Mouse (Mus musculus) CH12.LX (cell line): Measurements from ENCODE around the gene Ttc19. TPM values are rescaled to one million over a fixed set of nuclear protein-coding genes. Genes with fewer than 3 reads are reported as not detected.

Experiments
- DNase-seq: peaks from one replicate; pipeline ENCODE4 v3.0.0-alpha.2; 2013; ENCODE audit errors: extremely low read depth
- H3K27ac ChIP-seq: 2 replicates; pipeline ENCODE4 v1.5.1; 2012; ENCODE audit warnings: low read depth, mild to moderate bottlenecking, control low read depth, moderate library complexity; ENCODE audit not compliant: insufficient read depth
- H3K27me3 ChIP-seq: replicated peaks from 2 replicates; pipeline ENCODE3; 2012; ENCODE audit warnings: inconsistent platforms
- H3K36me3 ChIP-seq, 2 experiments: replicated peaks in 1 of 2; 2 replicates each; pipeline versions ENCODE3 to v1.6.1; 2012; ENCODE audit warnings: inconsistent platforms in 1 of 2, low read length in 1 of 2, mild to moderate bottlenecking in 1 of 2, mixed read lengths in 1 of 2, moderate library complexity in 1 of 2; ENCODE audit not compliant: control insufficient read depth in 1 of 2, insufficient read depth in 1 of 2
- H3K4me1 ChIP-seq, 2 experiments: 2 replicates each; pipeline ENCODE4 v1.6.1; 2012; ENCODE audit warnings: inconsistent platforms in 1 of 2, moderate library complexity in 1 of 2; ENCODE audit not compliant: insufficient read depth in 2 of 2, control insufficient read depth in 1 of 2
- H3K4me2 ChIP-seq: 2 replicates; pipeline ENCODE4 v1.6.1; 2012; ENCODE audit warnings: low read depth, mild to moderate bottlenecking, control low read depth; ENCODE audit not compliant: poor library complexity, insufficient read depth, severe bottlenecking
- H3K4me3 ChIP-seq, 3 experiments: fragments of 150-350 bp in 1 of 3; sonication (generic) in 1 of 3; replicated peaks in 1 of 3; 2 replicates each; pipeline versions ENCODE3 to v1.5.1; 2011 to 2012; ENCODE audit warnings: low read depth in 2 of 3, low read length in 2 of 3, mild to moderate bottlenecking in 2 of 3, moderate library complexity in 2 of 3, control low read depth in 1 of 3, improper control_type of control experiment in 1 of 3, inconsistent platforms in 1 of 3, mixed read lengths in 1 of 3; ENCODE audit not compliant: poor library complexity in 1 of 3
- H3K79me2 ChIP-seq: replicated peaks from 2 replicates; pipeline ENCODE4 v1.6.1; 2012; ENCODE audit warnings: mild to moderate bottlenecking, moderate library complexity; ENCODE audit not compliant: control insufficient read depth, poor library complexity, insufficient read depth, severe bottlenecking; ENCODE audit errors: extremely low read depth
- H3K9ac ChIP-seq: 2 replicates; pipeline ENCODE4 v1.6.1; 2012; ENCODE audit warnings: low read depth, mild to moderate bottlenecking, control low read depth, moderate library complexity; ENCODE audit not compliant: insufficient read depth
- H3K9me3 ChIP-seq: replicated peaks from 2 replicates; pipeline ENCODE3; 2012; ENCODE audit warnings: low read length, inconsistent platforms, mixed read lengths
- CHD2 ChIP-seq: IDR thresholded peaks from 2 replicates; pipeline ENCODE4 v1.6.1; 2011; ENCODE audit warnings: low read length, improper control_type of control experiment
- E2F4 ChIP-seq: IDR thresholded peaks from 2 replicates; pipeline ENCODE4 v1.6.1; 2011; ENCODE audit warnings: low read depth, low read length, improper control_type of control experiment; ENCODE audit not compliant: insufficient replicate concordance
- ELF1 ChIP-seq: IDR thresholded peaks from 2 replicates; pipeline ENCODE4 v1.6.1; 2014; ENCODE audit warnings: low read depth, mild to moderate bottlenecking, inconsistent platforms, low read length, improper control_type of control experiment
- EP300 ChIP-seq: IDR thresholded peaks from 2 replicates; pipeline ENCODE4 v1.6.1; 2011; ENCODE audit warnings: low read length, improper control_type of control experiment
- GABPA ChIP-seq: IDR thresholded peaks from 2 replicates; pipeline ENCODE4 v1.6.1; 2012; ENCODE audit warnings: low read depth, low read length, improper control_type of control experiment, inconsistent platforms; ENCODE audit not compliant: insufficient replicate concordance
- HCFC1 ChIP-seq: IDR thresholded peaks from 2 replicates; pipeline ENCODE4 v1.6.1; 2012; ENCODE audit warnings: low read depth, mild to moderate bottlenecking, inconsistent platforms, low read length, improper control_type of control experiment
- IRF4 ChIP-seq: IDR thresholded peaks from 2 replicates; pipeline ENCODE4 v1.6.1; 2014; ENCODE audit warnings: low read depth, mild to moderate bottlenecking, inconsistent platforms, low read length, improper control_type of control experiment
- JUND ChIP-seq: conservative IDR thresholded peaks from 2 replicates; pipeline ENCODE4 v1.6.1; 2011; ENCODE audit warnings: low read depth, low read length, improper control_type of control experiment
- MAZ ChIP-seq: IDR thresholded peaks from 2 replicates; pipeline ENCODE4 v1.6.1; 2012; ENCODE audit warnings: low read depth, mild to moderate bottlenecking, inconsistent platforms, low read length, improper control_type of control experiment, moderate library complexity
- MEF2A ChIP-seq: IDR thresholded peaks from 2 replicates; pipeline ENCODE4 v1.6.1; 2014; ENCODE audit warnings: low read depth, mild to moderate bottlenecking, inconsistent platforms, low read length, improper control_type of control experiment, borderline replicate concordance
- MXI1 ChIP-seq: IDR thresholded peaks from 2 replicates; pipeline ENCODE4 v1.6.1; 2011; ENCODE audit warnings: mild to moderate bottlenecking, low read depth, low read length, improper control_type of control experiment
- MYC ChIP-seq: IDR thresholded peaks from 2 replicates; pipeline ENCODE4 v1.6.1; 2011; ENCODE audit warnings: low read depth, mild to moderate bottlenecking, improper control_type of control experiment, low read length
- NRF1 ChIP-seq: IDR thresholded peaks from 2 replicates; pipeline ENCODE4 v1.6.1; 2014; ENCODE audit warnings: low read depth, mild to moderate bottlenecking, inconsistent platforms, low read length, improper control_type of control experiment, moderate library complexity
- POLR2A ChIP-seq: IDR thresholded peaks from 2 replicates; pipeline ENCODE4 v1.6.1; 2011; ENCODE audit warnings: low read depth, mild to moderate bottlenecking, improper control_type of control experiment, low read length
- POLR2AphosphoS2 ChIP-seq: IDR thresholded peaks from 2 replicates; pipeline ENCODE4 v1.6.1; 2011; ENCODE audit warnings: low read depth, low read length, improper control_type of control experiment
- RAD21 ChIP-seq: IDR thresholded peaks from 2 replicates; pipeline ENCODE4 v1.6.1; 2011; ENCODE audit warnings: low read depth, mild to moderate bottlenecking, low read length, improper control_type of control experiment, moderate library complexity
- SIN3A ChIP-seq: IDR thresholded peaks from 2 replicates; pipeline ENCODE4 v1.6.1; 2012; ENCODE audit warnings: low read length, improper control_type of control experiment, inconsistent platforms
- TBP ChIP-seq: conservative IDR thresholded peaks from 2 replicates; pipeline ENCODE4 v1.6.1; 2011; ENCODE audit warnings: low read depth, low read length, improper control_type of control experiment
- TCF12 ChIP-seq: IDR thresholded peaks from 2 replicates; pipeline ENCODE4 v1.6.1; 2014; ENCODE audit warnings: low read depth, mild to moderate bottlenecking, inconsistent platforms, low read length, improper control_type of control experiment
- USF2 ChIP-seq: conservative IDR thresholded peaks from 2 replicates; pipeline ENCODE4 v1.6.1; 2011; ENCODE audit warnings: low read depth, low read length, improper control_type of control experiment
- ZC3H11A ChIP-seq: IDR thresholded peaks from 2 replicates; pipeline ENCODE4 v1.6.1; 2012; ENCODE audit warnings: low read depth, mild to moderate bottlenecking, inconsistent platforms, low read length, improper control_type of control experiment
- ZMIZ1 ChIP-seq: IDR thresholded peaks from 2 replicates; pipeline ENCODE4 v1.6.1; 2012; ENCODE audit warnings: low read depth, mild to moderate bottlenecking, inconsistent platforms, low read length, improper control_type of control experiment
- dilution Hi-C: fragments of 300-500 bp; cut with MboI; formaldehyde crosslinking; loops from 2 replicates; pipeline ENCODE4 v1.14.3; 2020; ENCODE audit warnings: low sequenced_read_pairs; ENCODE audit not compliant: extremely low pct_unique_long_range_greater_than_20kb, extremely low pct_ligation_motif_present
- in situ Hi-C: fragments of 300-500 bp; cut with MboI; formaldehyde crosslinking; loops from 3 replicates; pipeline ENCODE4 v1.14.3; 2019; ENCODE audit warnings: low sequenced_read_pairs, low pct_ligation_motif_present, low pct_unique_long_range_greater_than_20kb, mixed read lengths
- polyA plus RNA-seq: library from polyadenylated mRNA; unstranded; fragments of >175 nt; gene quantifications from 2 replicates; pipeline ENCODE4 v1.2.1, GENCODE M21; 2012; ENCODE audit warnings: low read depth; ENCODE audit not compliant: insufficient read length
- total RNA-seq, 2 experiments: library from RNA; depleted of rRNA; stranded (reverse); fragments of 300-350 nt in 1 of 2; fragments of >200 nt in 1 of 2; gene quantifications; 2 replicates each; pipeline ENCODE4 v1.2.3; 2012 to 2014

The Ttc19 gene
- total and polyA plus RNA-seq, 3 experiments = 13.0 to 22.6 (median 22.2) TPM

DNA sequence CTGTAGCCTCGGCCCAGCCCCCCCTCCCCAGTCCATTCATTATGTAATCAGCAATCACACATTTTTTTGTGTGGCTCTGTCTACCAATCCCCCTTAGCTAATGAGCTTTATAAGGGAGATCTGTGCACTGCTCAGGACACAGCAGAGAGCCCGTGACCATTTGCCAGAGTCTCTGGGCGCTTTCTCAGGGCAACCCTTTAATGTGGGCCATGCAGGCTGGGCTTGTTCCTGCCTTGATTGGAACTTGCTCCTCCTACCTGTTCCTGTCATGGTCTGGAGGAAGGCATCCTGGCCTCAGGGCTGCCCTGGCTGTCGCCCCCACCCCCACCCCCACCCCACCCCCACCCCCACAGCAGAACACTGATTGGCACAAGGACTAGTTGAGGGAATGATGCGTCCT, 22.1 kb upstream of the Ttc19 start:
- no peak overlapping the region for H3K27ac ChIP-seq
- H3K36me3 ChIP-seq = no peaks in the 10 kb centered on the region
- in situ Hi-C loops = no loop called here
- no peaks in the 10 kb centered on the region for H3K9me3 ChIP-seq
- no peaks in the 10 kb centered on the region for H3K79me2 ChIP-seq
- DNase-seq = no peak
- H3K9ac ChIP-seq = no peak overlapping the region
- TF ChIP-seq MYC (no peak), ELF1 (no peak)
- peaks cover 8 to 38% of the 10 kb centered on the region in 2 experiments for H3K4me1 ChIP-seq
- no peaks in the 10 kb centered on the region for H3K27me3 ChIP-seq
- dilution Hi-C loops = no loop called here
- no peak overlapping the region for H3K4me2 ChIP-seq
- no peak overlapping the region for H3K4me3 ChIP-seq

DNA sequence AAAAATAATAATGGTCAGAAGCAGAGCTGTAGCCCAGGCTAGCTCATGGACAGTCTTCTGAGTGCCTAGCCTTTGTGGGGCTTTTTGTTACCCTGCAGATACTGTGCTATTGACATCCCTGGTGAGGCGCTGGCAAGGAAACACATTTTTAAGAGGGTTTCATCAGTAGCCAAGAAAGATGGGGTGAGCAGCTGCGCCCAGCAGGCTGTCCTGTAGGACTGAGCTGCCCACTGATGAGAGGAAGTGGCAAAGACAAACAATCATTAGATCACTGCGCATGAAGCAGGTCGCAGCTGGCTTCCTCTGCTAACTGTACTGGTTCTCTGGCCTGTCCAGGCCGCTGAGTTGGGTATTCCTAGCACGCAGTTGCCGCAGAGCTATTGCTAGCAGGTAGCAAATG, 17.7 kb upstream of the Ttc19 start:
- Histone ChIP-seq H3K27me3 (no peaks in the 10 kb centered on the region), H3K36me3 (peaks cover 9 to 25% of the 10 kb centered on the region in 2 experiments), H3K9ac (no peak overlapping the region), H3K79me2 (no peaks in the 10 kb centered on the region), H3K4me2 (no peak overlapping the region), H3K4me1 (peaks cover 28 to 69% of the 10 kb centered on the region in 2 experiments), H3K4me3 (no peak overlapping the region), H3K27ac (no peak overlapping the region), H3K9me3 (no peaks in the 10 kb centered on the region)
- DNase-seq = no peak
- TF ChIP-seq RAD21 = no peak
- TF ChIP-seq USF2 = no peak
- TF ChIP-seq HCFC1 = no peak
- no peak for TF ChIP-seq EP300
- TF ChIP-seq CHD2 = no peak
- in situ Hi-C loops (loop anchor here (5.0 kb wide), 1 partner anchor 136 kb away; no protein-coding TSS in a partner anchor), dilution Hi-C loops (no loop called here)

DNA sequence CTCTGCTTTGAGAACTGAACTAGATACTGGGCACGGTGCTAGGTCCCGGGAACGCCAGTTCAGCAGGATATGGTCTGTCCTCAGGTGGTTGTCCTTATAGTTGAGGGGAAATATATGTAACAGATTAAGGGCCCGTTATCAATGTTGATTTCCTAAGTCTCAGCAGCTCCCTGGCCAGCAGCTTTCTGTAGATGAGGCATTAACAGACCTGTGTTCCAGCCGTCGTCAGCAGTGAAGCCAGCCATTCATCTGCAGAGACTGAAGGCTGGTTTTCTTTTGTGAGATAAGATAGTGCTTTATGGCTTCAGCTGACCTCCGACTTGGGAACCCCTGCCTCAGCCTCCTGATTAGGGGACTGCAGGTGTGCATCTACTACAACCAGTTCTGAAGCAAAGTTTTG, 17.3 kb upstream of the Ttc19 start:
- H3K4me1 ChIP-seq = peaks cover 28 to 70% of the 10 kb centered on the region in 2 experiments
- H3K4me3 ChIP-seq = no peak overlapping the region
- H3K9me3 ChIP-seq = no peaks in the 10 kb centered on the region
- H3K27me3 ChIP-seq = no peaks in the 10 kb centered on the region
- no peaks in the 10 kb centered on the region for H3K79me2 ChIP-seq
- in situ Hi-C loops = loop anchor here (5.0 kb wide), 1 partner anchor 137 kb away; no protein-coding TSS in a partner anchor
- H3K27ac ChIP-seq = no peak overlapping the region
- no peak overlapping the region for H3K9ac ChIP-seq
- no peak overlapping the region for H3K4me2 ChIP-seq
- peaks cover 9 to 29% of the 10 kb centered on the region in 2 experiments for H3K36me3 ChIP-seq
- dilution Hi-C loops = no loop called here
- DNase-seq = no peak
- TF ChIP-seq E2F4 = no peak
- TF ChIP-seq HCFC1 = no peak
- TF ChIP-seq ELF1 = no peak
- no peak for TF ChIP-seq JUND
- TF ChIP-seq TBP = no peak
- no peak for TF ChIP-seq IRF4
- no peak for TF ChIP-seq MEF2A
- no peak for TF ChIP-seq ZMIZ1
- TF ChIP-seq NRF1 = no peak
- no peak for TF ChIP-seq SIN3A
- TF ChIP-seq POLR2A = no peak
- no peak for TF ChIP-seq POLR2AphosphoS2
- TF ChIP-seq ZC3H11A = no peak
- TF ChIP-seq MXI1 = no peak
- TF ChIP-seq EP300 = no peak
- no peak for TF ChIP-seq MAZ
- no peak for TF ChIP-seq GABPA
- TF ChIP-seq CHD2 = no peak
- no peak for TF ChIP-seq TCF12
- TF ChIP-seq, all 38 proteins: peak for 0
